Mouse (Mus musculus): ENCODE results near the gene Nr5a1. TPM values are rescaled to one million over a fixed set of nuclear protein-coding genes. Genes with fewer than 3 reads are reported as not detected.

The Nr5a1 gene
- polyA plus RNA-seq, 1 experiment from 2014 or later: 0.58 TPM

- H3K4me3 ChIP-seq: no peak overlapping the region
- no peak overlapping the region for H3K4me2 ChIP-seq
- H3K9me3 ChIP-seq: no peaks in the 10 kb centered on the region
- H3K9ac ChIP-seq: no peak overlapping the region
- peaks cover 24% of the 10 kb centered on the region for H3K27me3 ChIP-seq (replicated peaks)
- ATAC-seq (replicated peaks): no peak
- 90% methylated on average over 2 of the region's 2 CpGs for whole genome bisulfite sequencing
- H3K27ac ChIP-seq: no peak overlapping the region
- no peaks in the 10 kb centered on the region for H3K4me1 ChIP-seq
- no peaks in the 10 kb centered on the region for H3K36me3 ChIP-seq (replicated peaks)
Observed at GRCm38 (mm10) chr2:38717436-38717835, 3.1 kb upstream of the Nr5a1 start.

DNA sequence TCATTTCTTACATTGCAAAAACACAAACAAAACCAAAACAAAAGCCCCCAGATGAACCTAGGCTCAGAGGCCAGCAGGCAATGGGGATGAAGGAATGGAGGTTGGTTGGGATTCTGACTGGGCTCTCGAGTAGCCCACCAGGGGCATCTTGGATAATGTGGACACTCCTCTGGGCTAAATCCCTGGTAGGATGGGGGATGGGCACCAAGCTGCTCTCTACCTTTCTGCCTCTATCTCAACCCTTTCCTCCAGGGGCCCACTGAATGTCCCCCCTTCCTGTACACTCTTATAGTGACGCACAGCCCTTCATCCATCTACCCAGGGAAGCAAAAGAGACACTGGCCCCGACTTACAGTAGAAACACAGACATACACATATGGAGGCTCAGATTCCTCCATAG, 746 bp downstream of the Nr5a1 start:
- H3K4me2 ChIP-seq: no peak overlapping the region
- H3K27me3 ChIP-seq (replicated peaks): peaks cover 49% of the 10 kb centered on the region
- H3K4me1 ChIP-seq: peaks cover 20% of the 10 kb centered on the region
- H3K36me3 ChIP-seq (replicated peaks): no peaks in the 10 kb centered on the region
- no peaks in the 10 kb centered on the region for H3K9me3 ChIP-seq
- H3K9ac ChIP-seq: no peak overlapping the region
- WGBS: 65% methylated on average over 3 of the region's 3 CpGs
- H3K27ac ChIP-seq: no peak overlapping the region
- H3K4me3 ChIP-seq: no peak overlapping the region
- ATAC-seq (replicated peaks): no peak

- no peak for ATAC-seq (replicated peaks)
- WGBS: 31% methylated on average over 11 of the region's 11 CpGs
Observed at GRCm38 (mm10) chr2:38712769-38713125, 1.6 kb downstream of the Nr5a1 start.

DNA sequence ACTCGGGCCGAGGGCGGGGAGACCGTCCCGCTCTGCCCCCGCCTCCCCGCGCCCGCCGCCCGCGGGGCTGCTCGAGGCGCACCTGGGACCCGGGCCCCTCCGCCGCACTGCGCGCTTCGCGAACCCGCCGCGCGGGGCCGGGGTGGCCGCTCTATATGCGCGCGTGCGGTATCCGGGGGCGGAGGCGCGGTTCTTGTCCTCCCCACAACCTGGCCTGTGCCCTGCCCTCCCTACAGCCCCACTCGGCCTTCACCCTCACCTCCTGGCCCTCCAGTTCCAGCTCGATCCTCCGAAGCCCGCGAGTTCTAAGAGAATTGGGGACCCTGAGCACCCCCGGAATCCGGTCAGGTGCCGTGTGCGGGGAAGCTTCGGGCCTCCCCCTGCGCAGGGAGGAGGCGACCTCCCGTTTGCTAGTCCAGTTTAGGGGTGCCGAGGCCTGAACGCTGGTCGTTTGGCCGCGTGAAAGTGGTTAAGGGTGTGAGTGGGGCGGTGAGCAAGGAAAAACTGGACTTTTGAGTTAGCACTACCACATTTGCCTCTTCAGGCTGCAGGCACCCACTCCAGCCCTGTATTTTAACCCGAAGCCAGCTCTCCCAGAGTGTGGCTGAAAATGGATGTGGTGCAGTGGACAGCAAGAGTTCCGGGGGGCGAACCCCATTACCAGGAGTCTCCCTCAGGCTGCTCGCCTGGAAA, 2.1 kb downstream of the Nr5a1 start:
- no peak overlapping the region for H3K9ac ChIP-seq
- 4% methylated on average over 41 of the region's 58 CpGs for WGBS

More at GRCm38 (mm10) chr2:38712769-38713125, 1.6 kb downstream of the Nr5a1 start:
- Histone ChIP-seq H3K9me3 (no peaks in the 10 kb centered on the region), H3K27ac (no peak overlapping the region), H3K27me3 (replicated peaks) (peaks cover 57% of the 10 kb centered on the region), H3K4me3 (no peak overlapping the region), H3K4me1 (peaks cover 20% of the 10 kb centered on the region), H3K9ac (no peak overlapping the region), H3K36me3 (replicated peaks) (no peaks in the 10 kb centered on the region), H3K4me2 (no peak overlapping the region)

DNA sequence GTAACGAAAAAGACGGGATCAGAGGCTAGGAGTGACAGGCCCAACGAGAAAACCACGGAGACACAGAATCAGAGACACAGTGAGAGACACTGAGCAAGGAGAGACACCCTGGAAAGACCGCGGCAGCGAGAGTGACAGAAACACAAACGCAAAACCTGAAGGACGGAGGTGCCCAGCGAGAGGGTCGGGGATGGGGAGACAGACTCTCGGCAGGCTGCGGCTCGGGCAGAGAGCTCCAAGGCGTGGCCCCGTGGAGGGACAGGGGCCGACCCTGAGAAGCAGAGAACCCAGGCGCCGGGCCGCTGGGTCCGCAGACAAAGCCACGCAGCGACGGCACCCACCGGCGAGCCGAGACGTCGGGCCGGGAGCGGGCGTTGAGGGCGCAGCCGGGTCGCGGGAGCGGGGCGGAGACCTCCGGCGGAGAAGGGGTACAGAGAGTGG, 2.9 kb downstream of the Nr5a1 start:
- ATAC-seq (replicated peaks): 0 out of 2 replicates have a peak, but pooled peaks have one; percentile 9
- H3K27me3 ChIP-seq (replicated peaks): peaks cover 70% of the 10 kb centered on the region
- 1% methylated on average over 40 of the region's 40 CpGs for WGBS
- H3K4me1 ChIP-seq: peaks cover 20% of the 10 kb centered on the region
- no peak overlapping the region for H3K27ac ChIP-seq
- H3K4me2 ChIP-seq: peak overlapping the region; percentile 43
- peak overlapping the region; percentile 24 for H3K4me3 ChIP-seq
- no peaks in the 10 kb centered on the region for H3K36me3 ChIP-seq (replicated peaks)
- H3K9me3 ChIP-seq: no peaks in the 10 kb centered on the region
- no peak overlapping the region for H3K9ac ChIP-seq

More for the DNA sequence above, 2.1 kb downstream of the Nr5a1 start:
- no peaks in the 10 kb centered on the region for H3K36me3 ChIP-seq (replicated peaks)
- peak overlapping the region; percentile 24 for H3K4me3 ChIP-seq
- peaks cover 20% of the 10 kb centered on the region for H3K4me1 ChIP-seq
- H3K4me2 ChIP-seq: peak overlapping the region; percentile 43
- H3K27me3 ChIP-seq (replicated peaks): peaks cover 62% of the 10 kb centered on the region
- no peaks in the 10 kb centered on the region for H3K9me3 ChIP-seq
- no peak overlapping the region for H3K27ac ChIP-seq
- peak; percentile 43 for ATAC-seq (replicated peaks)

DNA sequence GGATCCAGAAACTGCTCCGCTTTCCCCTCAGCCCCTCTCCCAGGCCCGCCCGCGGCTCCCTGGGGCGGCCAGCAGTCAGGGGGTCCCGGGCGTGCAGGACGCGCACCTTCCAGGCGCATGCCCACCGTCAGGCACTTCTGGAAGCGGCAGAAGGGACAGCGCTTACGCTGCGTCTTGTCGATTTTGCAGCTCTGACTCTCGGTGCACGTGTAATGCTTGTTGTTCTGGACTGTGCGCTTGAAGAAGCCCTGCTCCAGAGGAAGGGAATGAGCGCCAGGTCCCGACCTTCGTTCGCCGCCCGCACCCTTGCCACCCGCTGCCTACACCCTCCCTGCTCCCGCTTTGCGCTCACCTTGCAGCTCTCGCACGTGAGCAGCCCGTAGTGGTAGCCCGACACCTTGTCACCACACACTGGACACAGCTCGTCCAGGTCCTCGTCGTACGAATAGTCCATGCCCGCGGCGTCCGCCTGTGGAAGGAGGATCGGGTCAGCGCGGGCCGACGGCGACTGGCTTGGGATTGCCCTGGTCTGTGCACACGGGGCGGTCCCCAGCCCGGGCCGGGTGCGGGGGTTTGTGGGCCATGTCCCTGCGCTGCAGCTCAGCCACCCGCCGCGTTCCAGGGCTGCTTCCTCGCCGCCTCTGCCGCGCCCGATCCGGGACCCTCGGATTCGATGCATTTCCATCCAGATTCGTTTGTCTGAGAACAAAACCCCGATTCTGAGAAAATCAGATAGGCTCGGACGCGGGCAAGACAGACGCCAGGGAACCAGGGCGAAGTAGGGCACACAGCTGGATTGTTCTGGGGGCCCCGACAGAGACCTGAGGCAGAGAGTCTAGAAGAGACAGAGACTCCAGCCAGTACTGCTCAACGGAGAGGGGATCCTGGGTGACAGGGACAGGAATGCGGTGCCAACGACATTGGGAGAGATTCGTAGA, 3.8 kb downstream of the Nr5a1 start:
- ATAC-seq (replicated peaks): peak; percentile 38
- Histone ChIP-seq H3K27ac (no peak overlapping the region), H3K4me3 (peak overlapping the region; percentile 23), H3K36me3 (replicated peaks) (no peaks in the 10 kb centered on the region), H3K9ac (no peak overlapping the region; the same call in 1 of the 2 replicates), H3K4me1 (peaks cover 20% of the 10 kb centered on the region), H3K27me3 (replicated peaks) (peaks cover 79% of the 10 kb centered on the region), H3K4me2 (peak overlapping the region; percentile 43), H3K9me3 (no peaks in the 10 kb centered on the region)
- under 1% methylated on average over 75 of the region's 75 CpGs for WGBS

- H3K27me3 ChIP-seq (replicated peaks): peaks cover 80% of the 10 kb centered on the region
- H3K27ac ChIP-seq: no peak overlapping the region
- no peaks in the 10 kb centered on the region for H3K36me3 ChIP-seq (replicated peaks)
- no peak overlapping the region for H3K4me2 ChIP-seq
- H3K9me3 ChIP-seq: no peaks in the 10 kb centered on the region
- peaks cover 20% of the 10 kb centered on the region for H3K4me1 ChIP-seq
- H3K4me3 ChIP-seq: no peak overlapping the region
- ATAC-seq (replicated peaks): no peak
- 28% methylated on average over 12 of the region's 12 CpGs for WGBS
- H3K9ac ChIP-seq: no peak overlapping the region
Observed at GRCm38 (mm10) chr2:38708907-38709688, 5.2 kb downstream of the Nr5a1 start.

GRCm38 (mm10) chr2:38706661-38707060, 7.7 kb downstream of the Nr5a1 start:
- Histone ChIP-seq H3K9me3 (no peaks in the 10 kb centered on the region), H3K9ac (no peak overlapping the region), H3K4me3 (no peak overlapping the region), H3K36me3 (replicated peaks) (no peaks in the 10 kb centered on the region), H3K4me2 (no peak overlapping the region), H3K27ac (no peak overlapping the region), H3K27me3 (replicated peaks) (peaks cover 80% of the 10 kb centered on the region), H3K4me1 (peaks cover 13% of the 10 kb centered on the region)
- ATAC-seq (replicated peaks): no peak
- 38% methylated on average over 6 of the region's 6 CpGs for WGBS

DNA sequence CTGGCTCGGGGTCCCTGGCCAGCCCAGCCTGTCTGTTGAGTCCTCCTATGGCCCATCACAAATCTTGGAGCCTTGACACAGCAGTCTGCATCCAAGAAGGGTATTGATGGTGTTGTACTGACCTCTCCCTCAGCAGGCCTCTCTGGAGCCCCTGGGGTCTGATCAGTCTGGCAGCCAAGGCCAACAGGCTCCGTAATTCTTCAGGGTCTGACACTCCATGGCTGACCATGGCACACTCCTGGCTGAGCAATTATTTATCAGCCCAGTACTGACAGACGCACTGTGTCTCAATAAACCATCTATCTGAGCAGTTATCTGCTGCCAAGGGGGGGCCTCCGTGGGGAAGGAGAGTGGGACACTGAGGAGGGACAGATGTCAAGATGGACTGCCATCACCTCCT, 9.3 kb downstream of the Nr5a1 start:
- WGBS: 73% methylated on average over 4 of the region's 4 CpGs
- no peak for ATAC-seq (replicated peaks)

GRCm38 (mm10) chr2:38704336-38704735, 10.0 kb downstream of the Nr5a1 start:
- Histone ChIP-seq H3K9me3 (no peaks in the 10 kb centered on the region), H3K4me2 (no peak overlapping the region), H3K27me3 (replicated peaks) (peaks cover 83% of the 10 kb centered on the region), H3K36me3 (replicated peaks) (no peaks in the 10 kb centered on the region), H3K9ac (no peak overlapping the region), H3K4me3 (no peak overlapping the region), H3K4me1 (no peaks in the 10 kb centered on the region), H3K27ac (no peak overlapping the region)
- no peak for ATAC-seq (replicated peaks)
- 85% methylated on average over 9 of the region's 9 CpGs for WGBS

More for the DNA sequence above, 9.3 kb downstream of the Nr5a1 start:
- Histone ChIP-seq H3K9ac (no peak overlapping the region), H3K4me1 (peaks cover under 1% of the 10 kb centered on the region), H3K36me3 (replicated peaks) (no peaks in the 10 kb centered on the region), H3K9me3 (no peaks in the 10 kb centered on the region), H3K4me2 (no peak overlapping the region), H3K27me3 (replicated peaks) (peaks cover 84% of the 10 kb centered on the region), H3K4me3 (no peak overlapping the region), H3K27ac (no peak overlapping the region)

DNA sequence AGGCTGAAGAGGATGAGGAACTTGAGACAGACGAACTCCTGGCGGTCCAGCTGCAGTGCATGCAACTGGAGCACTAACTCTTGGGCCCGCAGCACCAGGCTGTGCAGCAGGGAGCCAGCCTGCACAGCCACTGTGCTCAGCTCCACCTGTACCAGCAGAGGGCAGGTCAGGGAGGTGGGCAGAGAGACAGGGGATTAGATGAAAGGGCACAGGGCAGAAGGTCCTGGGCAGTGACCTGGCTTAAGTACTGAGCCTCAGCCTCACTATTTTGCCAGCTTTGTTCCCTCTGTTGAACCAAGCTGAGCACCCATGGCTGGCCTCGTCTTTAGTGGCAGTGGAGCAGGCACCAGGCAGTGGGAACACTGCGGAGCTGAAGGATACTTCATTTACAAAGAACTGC, 14.2 kb downstream of the Nr5a1 start:
- no peak for ATAC-seq (replicated peaks)
- peaks cover 54% of the 10 kb centered on the region for H3K27me3 ChIP-seq (replicated peaks)
- no peak overlapping the region for H3K4me2 ChIP-seq

GRCm38 (mm10) chr2:38698623-38699022, 15.7 kb downstream of the Nr5a1 start:
- H3K9ac ChIP-seq: no peak overlapping the region
- 88% methylated on average over 5 of the region's 5 CpGs for WGBS
- no peak overlapping the region for H3K4me3 ChIP-seq
- H3K36me3 ChIP-seq (replicated peaks): no peaks in the 10 kb centered on the region
- peaks cover 48% of the 10 kb centered on the region for H3K27me3 ChIP-seq (replicated peaks)
- H3K27ac ChIP-seq: no peak overlapping the region
- ATAC-seq (replicated peaks): no peak
- no peaks in the 10 kb centered on the region for H3K9me3 ChIP-seq
- no peak overlapping the region for H3K4me2 ChIP-seq
- H3K4me1 ChIP-seq: peaks cover 21% of the 10 kb centered on the region

More for the DNA sequence above, 14.2 kb downstream of the Nr5a1 start:
- no peak overlapping the region for H3K27ac ChIP-seq
- no peak overlapping the region for H3K4me3 ChIP-seq
- peaks cover 21% of the 10 kb centered on the region for H3K4me1 ChIP-seq
- no peaks in the 10 kb centered on the region for H3K36me3 ChIP-seq (replicated peaks)
- WGBS: 72% methylated on average over 5 of the region's 5 CpGs
- no peak overlapping the region for H3K9ac ChIP-seq
- H3K9me3 ChIP-seq: no peaks in the 10 kb centered on the region

Measured in midbrain, embryonic 15.5 days (tissue).